Mouse (Mus musculus): ENCODE data around the gene Olfr397. TPM values are rescaled to one million over a fixed set of nuclear protein-coding genes. Genes with fewer than 3 reads are reported as not detected.

The Olfr397 gene
- total RNA-seq (2021): not detected

DNA sequence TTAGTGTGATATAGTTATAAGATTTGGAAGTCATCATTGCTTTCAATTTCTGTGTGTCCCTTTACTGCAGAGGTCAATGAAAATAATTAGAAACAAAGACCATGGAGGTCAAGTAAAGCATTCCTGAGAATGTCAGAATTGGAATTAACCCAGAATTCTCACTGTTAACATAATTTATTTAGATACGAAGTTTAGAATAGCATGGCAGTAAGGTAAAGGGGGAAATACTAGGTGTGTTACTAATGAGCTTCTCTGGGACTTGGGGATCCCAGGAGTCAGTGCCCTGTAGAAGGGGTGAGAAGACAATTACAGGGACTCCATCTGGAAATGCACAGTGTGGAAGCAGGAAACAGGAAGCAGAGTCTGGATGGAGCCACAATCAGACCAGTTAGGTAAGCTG, at the start of gene Olfr397:
Gene Olfr397, plus strand, starts transcription at position 301 of the 400 bp plus-strand sequence.
- intact Hi-C loops (cut with DNase I): no loop called here
- no peak for DNase-seq (ENCODE audit: low spot score)

DNA sequence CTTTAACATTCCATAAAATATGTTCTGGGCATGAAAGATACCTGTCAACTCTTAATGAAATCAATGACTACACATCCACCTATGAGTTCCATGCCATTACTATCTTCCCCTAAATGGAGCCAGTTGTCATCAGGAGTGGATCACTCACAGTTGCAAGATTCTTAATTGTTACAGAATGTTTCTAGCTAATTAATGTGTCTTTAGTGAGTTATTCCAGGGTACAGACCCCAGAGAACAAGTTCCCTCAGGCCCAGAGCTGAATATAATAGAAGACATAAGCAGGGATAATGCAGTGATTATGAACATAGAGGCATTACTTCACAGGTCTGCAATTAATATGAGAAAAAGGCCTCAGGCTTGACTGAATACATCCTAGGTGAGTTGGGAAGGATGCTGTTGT, 24.2 kb upstream of the Olfr397 start, which contains the start of gene Olfr23:
Gene Olfr23, plus strand, starts transcription at position 301 of the 400 bp plus-strand sequence.
- no peak for DNase-seq (ENCODE audit: low spot score)
- intact Hi-C loops (cut with DNase I): no loop called here

DNA sequence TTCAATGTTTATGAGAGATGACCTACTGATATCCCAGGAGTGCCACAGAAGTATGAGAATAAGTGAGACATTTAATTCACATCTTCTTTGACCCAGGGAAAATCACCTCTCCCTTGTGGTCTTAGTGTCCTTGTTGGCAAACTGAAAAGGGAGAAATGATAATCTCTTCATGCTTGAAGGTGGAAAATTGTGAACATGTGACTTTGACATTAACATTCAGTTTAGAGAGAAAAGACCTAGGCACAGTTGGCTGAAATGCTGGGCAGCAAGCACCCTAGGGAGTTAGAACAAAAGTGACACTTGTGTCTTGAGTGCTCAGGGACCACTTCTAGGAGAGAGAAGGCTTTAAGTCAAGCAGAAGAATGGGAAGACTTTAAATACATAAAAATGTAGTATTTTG, 29.7 kb downstream of the Olfr397 start, which contains the start of gene Olfr398:
Gene Olfr398, minus strand, starts transcription at position 101 of the 400 bp plus-strand sequence.
- intact Hi-C loops (cut with DNase I): no loop called here
- DNase-seq (ENCODE audit: low spot score): no peak

DNA sequence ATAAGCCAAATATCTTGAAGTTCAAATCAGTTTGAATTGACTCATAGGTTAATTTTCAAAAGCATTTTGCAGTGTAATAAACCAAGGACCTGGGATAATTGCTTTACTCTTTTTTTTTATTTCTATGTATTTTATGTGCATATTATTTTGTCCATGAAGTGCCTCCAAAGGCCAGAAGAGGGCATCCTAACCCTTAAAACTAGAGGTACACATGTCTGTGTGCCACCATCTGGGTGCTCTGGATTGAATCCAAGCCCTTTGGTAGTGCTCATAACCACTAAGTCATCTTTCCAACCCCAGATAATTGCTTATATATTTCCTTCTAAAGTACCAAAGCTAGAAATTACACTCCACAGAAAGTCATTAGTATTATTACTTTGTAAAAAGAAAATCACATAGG, 32.5 kb downstream of the Olfr397 start:
- intact Hi-C loops (cut with DNase I): no loop called here

More for the DNA sequence above, 32.5 kb downstream of the Olfr397 start:
- no peak for DNase-seq (ENCODE audit: low spot score)

Other genes with a start within 250 kb of the Olfr397 start
- gene Olfr389, start 180.1 kb upstream of the Olfr397 start, total RNA-seq (2021): not detected
- gene Olfr390, start 177.9 kb upstream of the Olfr397 start, total RNA-seq (2021): not detected
- not detected for gene Olfr391-ps, start 157.8 kb upstream of the Olfr397 start, total RNA-seq (2021)
- gene Olfr392, start 143.8 kb upstream of the Olfr397 start, total RNA-seq (2021): not detected
- gene Olfr393, start 109.4 kb upstream of the Olfr397 start, total RNA-seq (2021): not detected
- not detected for gene Olfr394, start 70.0 kb upstream of the Olfr397 start, total RNA-seq (2021)
- gene Olfr395, start 51.5 kb upstream of the Olfr397 start, total RNA-seq (2021): not detected
- gene Olfr23, start 24.1 kb upstream of the Olfr397 start, total RNA-seq (2021): not detected
- not detected for gene Olfr398, start 29.6 kb downstream of the Olfr397 start, total RNA-seq (2021)
- gene Olfr139, start 95.7 kb downstream of the Olfr397 start, total RNA-seq (2021): not detected
- gene Olfr399, start 95.8 kb downstream of the Olfr397 start, total RNA-seq (2021): not detected
- gene Zfp616, start 109.1 kb downstream of the Olfr397 start, total RNA-seq (2021): not detected
- gene Olfr401, start 152.9 kb downstream of the Olfr397 start, total RNA-seq (2021): not detected
- not detected for gene Olfr402, start 192.7 kb downstream of the Olfr397 start, total RNA-seq (2021)
- not detected for gene Olfr403, start 225.4 kb downstream of the Olfr397 start, total RNA-seq (2021)

Data from heart, postnatal 25 days (tissue).